Mouse (Mus musculus) thymus, adult 2 months (tissue): ENCODE results near the gene Kdm5b.

Source experiments
- CTCF ChIP-seq: fragments of 200-500 bp; IDR thresholded peaks from 2 replicates; pipeline ENCODE4 v1.5.1; 2012; ENCODE audit warnings: mild to moderate bottlenecking, control low read depth, low read length, moderate library complexity, borderline replicate concordance; ENCODE audit not compliant: control insufficient read depth, poor library complexity, insufficient read depth; ENCODE audit errors: extremely low read depth
- POLR2A ChIP-seq: fragments of 200-500 bp; IDR thresholded peaks from 2 replicates; pipeline ENCODE4 v1.6.1; 2012; ENCODE audit warnings: mild to moderate bottlenecking, low read length, control low read depth, moderate library complexity; ENCODE audit not compliant: control insufficient read depth, poor library complexity, insufficient read depth; ENCODE audit errors: extremely low read depth

DNA sequence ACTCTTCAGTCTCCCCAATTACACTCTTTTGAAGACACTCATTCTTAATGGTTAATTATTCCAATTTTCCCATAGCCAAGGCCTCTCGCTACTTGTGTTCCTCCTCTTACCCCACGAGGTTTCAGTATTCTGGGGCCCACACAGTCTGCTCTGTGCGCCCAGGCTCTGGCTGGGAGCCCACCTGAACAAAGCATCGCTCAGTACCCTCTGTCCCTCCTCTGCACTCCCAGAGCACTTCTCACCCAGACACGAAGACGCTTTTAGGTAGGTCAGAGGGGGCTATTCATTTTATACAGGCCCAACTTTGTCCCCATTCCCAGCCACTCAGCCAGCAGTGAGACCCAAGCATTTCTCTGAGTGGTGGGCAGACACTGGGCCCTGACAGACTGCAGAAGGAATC, 29.4 kb upstream of the Kdm5b start:
- TF ChIP-seq CTCF = no peak
- TF ChIP-seq POLR2A = no peak
